Mouse (Mus musculus) kidney, postnatal 0 days (tissue): ENCODE results near the gene Tnfaip3. TPM values are rescaled to one million over a fixed set of nuclear protein-coding genes. Genes with fewer than 3 reads are reported as not detected.

ENCODE experiments used
- ATAC-seq: fragments of 200-750 bp; cut with Nextera tagmentation; replicated peaks from 2 replicates; pipeline ENCODE4 v1.8.0; 2017; ENCODE audit warnings: low read depth, moderate number of reproducible peaks, moderate TSS enrichment, moderate library complexity; ENCODE audit not compliant: low FRiP score
- DNase-seq: peaks from one replicate; pipeline ENCODE4 v3.0.0-alpha.2; 2016; ENCODE audit warnings: low spot score
- H3K27ac ChIP-seq: fragments of 300-500 bp; sonication (generic); 2 replicates; pipeline ENCODE4 v1.5.1; 2014; ENCODE audit warnings: mild to moderate bottlenecking
- H3K27me3 ChIP-seq: fragments of 300-500 bp; sonication (generic); 2 replicates; pipeline ENCODE4 v1.6.1; 2014; ENCODE audit warnings: low read length, mixed read lengths; ENCODE audit not compliant: insufficient read depth
- H3K36me3 ChIP-seq: fragments of 300-500 bp; sonication (generic); 2 replicates; pipeline ENCODE4 v1.6.1; 2014; ENCODE audit warnings: low read length, mixed read lengths; ENCODE audit not compliant: insufficient read depth
- H3K4me1 ChIP-seq: fragments of 300-500 bp; sonication (generic); replicated peaks from 2 replicates; pipeline ENCODE4 v1.6.1; 2014; ENCODE audit warnings: antibody characterized with exemption, low read length, mixed read lengths; ENCODE audit not compliant: insufficient read depth
- H3K4me2 ChIP-seq: fragments of 300-500 bp; sonication (generic); 2 replicates; pipeline ENCODE4 v1.6.1; 2014; ENCODE audit warnings: mild to moderate bottlenecking, low read length, moderate library complexity, mixed read lengths
- H3K4me3 ChIP-seq: fragments of 300-500 bp; sonication (generic); replicated peaks from 2 replicates; pipeline ENCODE4 v1.5.1; 2014; ENCODE audit warnings: low read depth, low read length
- H3K9ac ChIP-seq: fragments of 300-500 bp; sonication (generic); 2 replicates; pipeline ENCODE4 v1.6.1; 2014; ENCODE audit warnings: low read depth, low read length
- H3K9me3 ChIP-seq: fragments of 300-500 bp; sonication (generic); replicated peaks from 2 replicates; pipeline ENCODE4 v1.6.1; 2016; ENCODE audit warnings: low read length, inconsistent platforms, mixed read lengths
- CTCF ChIP-seq: IDR thresholded peaks from 2 replicates; pipeline ENCODE4 v1.5.1; 2016; ENCODE audit warnings: antibody characterized with exemption, low read depth, mild to moderate bottlenecking, moderate library complexity
- WGBS: fragments of 180-500 bp; shearing (Covaris S2); extraction: QIAGEN DNeasy Blood & Tissue Kit; methylation state at CpG from one replicate; pipeline ENCODE4 v1.1.7; 2014; 5-methylcytosine and 5-hydroxymethylcytosine counted together
- polyA plus RNA-seq: library from polyadenylated mRNA; unstranded; fragments of >200 nt; fragmentation: Nextera tagmentation; extraction: Ambion mirVana; gene quantifications from 2 replicates; pipeline ENCODE4 v1.2.1, GENCODE M21; 2015

The Tnfaip3 gene
- polyA plus RNA-seq, result 2.5 and 2.6 TPM in 2 replicates

- Histone ChIP-seq H3K36me3 (no peaks in the 10 kb centered on the region), H3K27me3 (no peaks in the 10 kb centered on the region), H3K27ac (peak within 1 kb of the TSS; percentile 85), H3K4me1 (no peaks in the 10 kb centered on the region), H3K4me2 (peak within 1 kb of the TSS; percentile 90), H3K9me3 (no peaks in the 10 kb centered on the region), H3K4me3 (peak within 1 kb of the TSS; percentile 94), H3K9ac (peak within 1 kb of the TSS; percentile 80)
- 1% methylated on average over 38 of the region's 38 CpGs for WGBS
- ATAC-seq (peak; percentile 94), DNase-seq (peak; percentile 95)
- peak; percentile 99 for TF ChIP-seq CTCF
These were observed at the start of gene Tnfaip3 for GRCm38 (mm10) chr10:19015257-19015862. TSS of gene Tnfaip3 (minus strand) at chr10:19015657.

GRCm38 (mm10) chr10:19064651-19065601 is 49.5 kb upstream of the Tnfaip3 start:
- H3K27me3 ChIP-seq, result no peaks in the 10 kb centered on the region
- no peak overlapping the region for H3K9ac ChIP-seq
- DNase-seq, result no peak
- TF ChIP-seq CTCF, result no peak
- no peaks in the 10 kb centered on the region for H3K4me1 ChIP-seq
- H3K4me2 ChIP-seq, result no peak overlapping the region
- H3K9me3 ChIP-seq, result no peaks in the 10 kb centered on the region
- H3K36me3 ChIP-seq, result no peaks in the 10 kb centered on the region
- H3K27ac ChIP-seq, result no peak overlapping the region
- 71% methylated on average over 6 of the region's 6 CpGs for WGBS
- H3K4me3 ChIP-seq, result no peak overlapping the region
- ATAC-seq, result no peak

DNA sequence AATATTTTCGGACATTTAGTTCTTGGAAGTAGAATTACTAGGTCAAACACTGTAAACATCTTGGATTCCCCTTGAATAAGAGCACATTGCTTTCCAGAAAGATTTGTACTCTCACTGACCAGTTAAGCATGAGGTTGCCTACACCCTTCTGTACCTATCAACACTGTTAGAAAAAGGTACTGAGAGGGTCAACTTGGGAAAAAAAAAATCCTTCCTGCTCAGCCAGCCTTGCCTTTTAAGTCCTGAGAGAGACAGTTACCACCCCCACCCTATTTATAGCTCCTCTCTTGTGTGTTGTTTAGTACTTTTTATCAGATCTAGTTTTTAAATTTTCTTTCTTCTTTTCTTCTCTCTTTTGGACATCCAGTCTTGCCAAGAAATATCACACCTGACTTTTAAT is 48.2 kb upstream of the Tnfaip3 start:
- Histone ChIP-seq H3K4me1 (no peaks in the 10 kb centered on the region), H3K4me2 (no peak overlapping the region), H3K36me3 (no peaks in the 10 kb centered on the region), H3K9me3 (no peaks in the 10 kb centered on the region), H3K9ac (no peak overlapping the region), H3K27me3 (no peaks in the 10 kb centered on the region), H3K27ac (no peak overlapping the region), H3K4me3 (no peak overlapping the region)
- DNase-seq (no peak), ATAC-seq (no peak)
- WGBS, result 65% methylated on average over 1 of the region's 1 CpGs
- no peak for TF ChIP-seq CTCF

DNA sequence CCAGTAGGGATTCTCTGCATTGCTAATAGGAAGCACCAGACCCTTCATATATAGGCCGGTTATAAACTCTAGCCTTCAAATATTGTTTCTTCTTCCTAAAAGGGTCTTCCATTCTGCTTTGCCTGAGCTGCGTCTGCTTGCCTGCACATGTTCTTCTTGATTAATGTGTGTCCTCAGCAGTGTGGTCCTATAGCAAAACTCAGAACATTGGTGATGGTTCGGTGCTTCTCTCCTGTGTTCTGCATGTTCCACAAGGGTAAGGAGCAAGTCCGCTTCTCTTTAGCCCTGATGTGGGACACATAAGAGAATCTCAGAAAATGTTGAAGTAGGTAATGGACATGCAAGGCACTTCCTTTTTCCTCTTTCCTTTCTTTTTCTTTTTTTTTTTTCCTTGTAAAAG is 47.8 kb upstream of the Tnfaip3 start:
- no peaks in the 10 kb centered on the region for H3K27me3 ChIP-seq
- 82% methylated on average over 4 of the region's 4 CpGs for whole genome bisulfite sequencing
- H3K9ac ChIP-seq, result no peak overlapping the region
- no peak for TF ChIP-seq CTCF
- H3K4me2 ChIP-seq, result no peak overlapping the region
- H3K36me3 ChIP-seq, result no peaks in the 10 kb centered on the region
- H3K27ac ChIP-seq, result no peak overlapping the region
- no peaks in the 10 kb centered on the region for H3K9me3 ChIP-seq
- DNase-seq (no peak), ATAC-seq (no peak)
- H3K4me1 ChIP-seq, result no peaks in the 10 kb centered on the region
- no peak overlapping the region for H3K4me3 ChIP-seq

- no peaks in the 10 kb centered on the region for H3K27me3 ChIP-seq
- ATAC-seq, result no peak
- H3K4me3 ChIP-seq, result no peak overlapping the region
- no peak overlapping the region for H3K27ac ChIP-seq
- DNase-seq, result peak; percentile 35
- H3K4me1 ChIP-seq, result no peaks in the 10 kb centered on the region
- peak overlapping the region; percentile 8; the same call in 1 of the 2 replicates for H3K4me2 ChIP-seq
- no peak for TF ChIP-seq CTCF
- no peaks in the 10 kb centered on the region for H3K36me3 ChIP-seq
- WGBS, result 40% methylated on average over 15 of the region's 15 CpGs
- no peak overlapping the region for H3K9ac ChIP-seq
- no peaks in the 10 kb centered on the region for H3K9me3 ChIP-seq
These were observed 46.8 kb upstream of the Tnfaip3 start for GRCm38 (mm10) chr10:19062098-19062905.

GRCm38 (mm10) chr10:19061201-19061600 is 45.7 kb upstream of the Tnfaip3 start:
- H3K9ac ChIP-seq, result no peak overlapping the region
- H3K4me1 ChIP-seq, result no peaks in the 10 kb centered on the region
- H3K27me3 ChIP-seq, result no peaks in the 10 kb centered on the region
- 88% methylated on average over 3 of the region's 3 CpGs for WGBS
- no peaks in the 10 kb centered on the region for H3K9me3 ChIP-seq
- no peak overlapping the region for H3K27ac ChIP-seq
- no peaks in the 10 kb centered on the region for H3K36me3 ChIP-seq
- TF ChIP-seq CTCF, result no peak
- no peak for ATAC-seq
- no peak for DNase-seq
- no peak overlapping the region for H3K4me3 ChIP-seq
- no peak overlapping the region for H3K4me2 ChIP-seq
